In genomic region chr12:112829244-112829864, GRCm38 (mm10) we compare ENCODE assay signal across 8 mouse cellular contexts. TPM values are rescaled to one million over a fixed set of nuclear protein-coding genes. Genes with fewer than 3 reads are reported as not detected.
DNase-seq lines count a peak whose midpoint lies in the region; ATAC-seq and TF ChIP-seq lines count a peak whose summit lies in the region.

Gene Cdca4 (minus strand): TSS chr12:112829423.

- ATAC-seq in heart, embryonic 12.5 days (ENCODE audit: insufficient number of reproducible peaks, low FRiP score) = peak; percentile 97
- peak; percentile 96 for ATAC-seq in kidney, postnatal 0 days (replicated peaks; ENCODE audit: low FRiP score, low read depth)
- ATAC-seq in liver, embryonic 11.5 days (replicated peaks; ENCODE audit: low FRiP score) = peak; percentile 94
- ATAC-seq in stomach, embryonic 14.5 days (ENCODE audit: insufficient number of reproducible peaks, insufficient read depth, low FRiP score, low read depth) = peak; percentile 96

- peaks cover 68% of the 10 kb centered on the region for H3K4me1 ChIP-seq in erythroblast, embryonic 14.5 days (ENCODE audit: control insufficient read depth)
- H3K4me1 ChIP-seq in heart, embryonic 12.5 days (replicated peaks) = peaks cover 42% of the 10 kb centered on the region
- H3K4me1 ChIP-seq in kidney, postnatal 0 days (replicated peaks; ENCODE audit: insufficient read depth, low read length) = peaks cover 22% of the 10 kb centered on the region
- H3K4me1 ChIP-seq in liver, embryonic 11.5 days (replicated peaks; ENCODE audit: control insufficient read depth, insufficient read depth, low read length) = peaks cover 41% of the 10 kb centered on the region
- H3K4me1 ChIP-seq in stomach, embryonic 14.5 days (ENCODE audit: control insufficient read depth, insufficient read depth, low read length) = peaks cover 24% of the 10 kb centered on the region

- TF ChIP-seq POLR2A in brain, embryonic 14.5 days (IDR thresholded peaks at IDR 0.05; ENCODE audit: borderline replicate concordance, extremely low read depth, insufficient read depth, insufficient read length, poor library complexity, severe bottlenecking) = peak; percentile 93

- H3K9ac ChIP-seq in heart, embryonic 12.5 days = peak within 1 kb of the TSS; percentile 98
- H3K9ac ChIP-seq in kidney, postnatal 0 days (ENCODE audit: low read depth, low read length) = peak within 1 kb of the TSS; percentile 94
- H3K9ac ChIP-seq in liver, embryonic 11.5 days (ENCODE audit: low read depth, low read length) = peak within 1 kb of the TSS; percentile 99
- peak within 1 kb of the TSS; percentile 86 for H3K9ac ChIP-seq in stomach, embryonic 14.5 days (replicated peaks; ENCODE audit: low read depth, low read length)

- peak within 1 kb of the TSS; percentile 94 for H3K27ac ChIP-seq in heart, embryonic 12.5 days (ENCODE audit: poor library complexity, severe bottlenecking)
- peak within 1 kb of the TSS; percentile 92 for H3K27ac ChIP-seq in kidney, postnatal 0 days
- peak within 1 kb of the TSS; percentile 93 for H3K27ac ChIP-seq in liver, embryonic 11.5 days (ENCODE audit: low read depth, low read length)
- H3K27ac ChIP-seq in stomach, embryonic 14.5 days (ENCODE audit: low read length) = peak within 1 kb of the TSS; percentile 90

- H3K9me3 ChIP-seq in erythroblast, embryonic 14.5 days (ENCODE audit: control insufficient read depth, low read length) = no peaks in the 10 kb centered on the region
- no peaks in the 10 kb centered on the region for H3K9me3 ChIP-seq in heart, embryonic 12.5 days (replicated peaks)
- no peaks in the 10 kb centered on the region for H3K9me3 ChIP-seq in kidney, postnatal 0 days (replicated peaks; ENCODE audit: low read length)
- H3K9me3 ChIP-seq in liver, embryonic 11.5 days (ENCODE audit: control insufficient read depth, low read length) = no peaks in the 10 kb centered on the region
- H3K9me3 ChIP-seq in stomach, embryonic 14.5 days (ENCODE audit: control insufficient read depth, low read depth, low read length) = no peaks in the 10 kb centered on the region

- TF ChIP-seq CTCF in C2C12 (IDR thresholded peaks at IDR 0.05; ENCODE audit: control insufficient read depth, insufficient read depth, insufficient read length) = no peak
- TF ChIP-seq CTCF in brain, embryonic 14.5 days (IDR thresholded peaks at IDR 0.05; ENCODE audit: borderline replicate concordance, extremely low read depth, insufficient read depth, insufficient read length) = no peak
- TF ChIP-seq CTCF in kidney, postnatal 0 days (IDR thresholded peaks at IDR 0.05; ENCODE audit: low read depth) = peak; percentile 53; the same call in 1 of the 2 replicates

- peaks cover 65% of the 10 kb centered on the region for H3K79me3 ChIP-seq in C2C12 (ENCODE audit: low read depth)

- H3K4me2 ChIP-seq in heart, embryonic 12.5 days = peak within 1 kb of the TSS; percentile 88
- peak within 1 kb of the TSS; percentile 82 for H3K4me2 ChIP-seq in kidney, postnatal 0 days (ENCODE audit: low read length)
- peak within 1 kb of the TSS; percentile 95 for H3K4me2 ChIP-seq in liver, embryonic 11.5 days
- peak within 1 kb of the TSS; percentile 73 for H3K4me2 ChIP-seq in stomach, embryonic 14.5 days (replicated peaks; ENCODE audit: low read depth, low read length)

- peak; percentile 99 for DNase-seq in brain, embryonic 14.5 days (ENCODE audit: low read depth)
- peak; percentile 99 for DNase-seq in kidney, postnatal 0 days (ENCODE audit: low spot score)
- peak; percentile 99 for DNase-seq in liver, embryonic 11.5 days (ENCODE audit: low spot score)
- peak; percentile 98 for DNase-seq in naive thymus-derived CD4-positive, alpha-beta T cell, adult 2 months (ENCODE audit: low read depth)

- no peaks in the 10 kb centered on the region for H3K27me3 ChIP-seq in C2C12 (ENCODE audit: control insufficient read depth, insufficient read depth, insufficient read length)
- no peaks in the 10 kb centered on the region for H3K27me3 ChIP-seq in erythroblast, embryonic 14.5 days (ENCODE audit: control insufficient read depth)
- H3K27me3 ChIP-seq in heart, embryonic 12.5 days (replicated peaks) = no peaks in the 10 kb centered on the region
- no peaks in the 10 kb centered on the region for H3K27me3 ChIP-seq in kidney, postnatal 0 days (ENCODE audit: insufficient read depth, low read length)
- H3K27me3 ChIP-seq in liver, embryonic 11.5 days (replicated peaks; ENCODE audit: control insufficient read depth, insufficient read depth, low read length) = no peaks in the 10 kb centered on the region
- H3K27me3 ChIP-seq in stomach, embryonic 14.5 days (ENCODE audit: control insufficient read depth, insufficient read depth, low read length) = no peaks in the 10 kb centered on the region

- peaks cover 81% of the 10 kb centered on the region for H3K79me2 ChIP-seq in C2C12 (ENCODE audit: control insufficient read depth, insufficient read depth)

- under 1% methylated on average over 63 of the region's 72 CpGs for WGBS in heart, embryonic 12.5 days
- under 1% methylated on average over 52 of the region's 72 CpGs for WGBS in kidney, postnatal 0 days
- whole genome bisulfite sequencing in liver, embryonic 11.5 days = under 1% methylated on average over 72 of the region's 72 CpGs
- under 1% methylated on average over 62 of the region's 72 CpGs for WGBS in stomach, embryonic 14.5 days

- peaks cover 52% of the 10 kb centered on the region for H3K36me3 ChIP-seq in C2C12 (ENCODE audit: control insufficient read depth, insufficient read depth)
- H3K36me3 ChIP-seq in erythroblast, embryonic 14.5 days (ENCODE audit: control insufficient read depth) = peaks cover 52% of the 10 kb centered on the region
- H3K36me3 ChIP-seq in heart, embryonic 12.5 days = peaks cover 46% of the 10 kb centered on the region
- 0 out of 2 replicates have a peak, but pooled peaks cover 4% of the 10 kb centered on the region for H3K36me3 ChIP-seq in kidney, postnatal 0 days (ENCODE audit: insufficient read depth, low read length)
- H3K36me3 ChIP-seq in liver, embryonic 11.5 days (ENCODE audit: control insufficient read depth, insufficient read depth, low read length) = peaks cover 6% of the 10 kb centered on the region
- H3K36me3 ChIP-seq in stomach, embryonic 14.5 days (ENCODE audit: control insufficient read depth, insufficient read depth, low read length) = peaks cover 15% of the 10 kb centered on the region

- H3K4me3 ChIP-seq in C2C12 (ENCODE audit: insufficient read depth, poor library complexity, severe bottlenecking) = peak within 1 kb of the TSS; percentile 97
- peak within 1 kb of the TSS; percentile 70 for H3K4me3 ChIP-seq in erythroblast, embryonic 14.5 days (replicated peaks)
- H3K4me3 ChIP-seq in heart, embryonic 12.5 days = peak within 1 kb of the TSS; percentile 96
- H3K4me3 ChIP-seq in kidney, postnatal 0 days (replicated peaks; ENCODE audit: low read depth, low read length) = peak within 1 kb of the TSS; percentile 87
- H3K4me3 ChIP-seq in liver, embryonic 11.5 days (ENCODE audit: low read depth, low read length) = peak within 1 kb of the TSS; percentile 98
- peak within 1 kb of the TSS; percentile 99 for H3K4me3 ChIP-seq in stomach, embryonic 14.5 days (ENCODE audit: low read depth, low read length)

- H3ac ChIP-seq in C2C12 (ENCODE audit: control insufficient read depth, insufficient read length, low read depth) = peak within 1 kb of the TSS; percentile 91

TF ChIP-seq in C2C12, 6 proteins besides CTCF, POLR2A, EP300 and RAD21:
- peak; percentile 51 for TF ChIP-seq MAX (IDR thresholded peaks at IDR 0.05)
- no peak for TF ChIP-seq FOSL1 (IDR thresholded peaks at IDR 0.05; ENCODE audit: insufficient read depth, low read length, poor library complexity, severe bottlenecking)

RNA-seq across cellular contexts. Expression of gene Cdca4, which starts in this region (rescaled TPM):
- polyA plus RNA-seq in C2C12 (2012; fragmentation: generic; extraction: Trizol) = 61.9 TPM
- 42.3 and 71.4 TPM in 2 replicates for polyA plus RNA-seq in brain, embryonic 14.5 days (2012; rRNA removed)
- polyA plus RNA-seq in erythroblast, embryonic 14.5 days (2012) = 3.3 and 4.7 TPM in 2 replicates
- 47.2 and 49.2 TPM in 2 replicates for polyA plus RNA-seq in heart, embryonic 12.5 days (2016; fragmentation: Nextera tagmentation; extraction: Ambion mirVana)
- polyA plus RNA-seq in kidney, postnatal 0 days (2015; fragmentation: Nextera tagmentation; extraction: Ambion mirVana) = 56.6 and 64.5 TPM in 2 replicates
- 111 and 125 TPM in 2 replicates for polyA plus RNA-seq in liver, embryonic 11.5 days (2014; fragmentation: Nextera tagmentation; extraction: Ambion mirVana)
- polyA plus RNA-seq in stomach, embryonic 14.5 days (2014; fragmentation: Nextera tagmentation; extraction: Ambion mirVana) = 123 and 130 TPM in 2 replicates

Comparison
In these comparisons a context has a peak if more than half of its experiments do, and no peak if none do; other contexts are left out.
1. Peak in every context shown above with its lines: DNase-seq, ATAC-seq, H3K4me3 ChIP-seq and H3K27ac ChIP-seq.